Mouse (Mus musculus) right cerebral cortex, postnatal 36 days (tissue): Measurements from ENCODE around the gene Bmp7.
A peak's percentile ranks its signal among the peaks of the same experiment; 100 is the strongest.

Source experiments
- DNase-seq, 2 experiments: peaks; one replicate each; pipeline ENCODE4 v3.0.0; 2022; ENCODE audit warnings: low spot score in 2 of 2, mixed read lengths in 1 of 2

The Bmp7 gene

DNA sequence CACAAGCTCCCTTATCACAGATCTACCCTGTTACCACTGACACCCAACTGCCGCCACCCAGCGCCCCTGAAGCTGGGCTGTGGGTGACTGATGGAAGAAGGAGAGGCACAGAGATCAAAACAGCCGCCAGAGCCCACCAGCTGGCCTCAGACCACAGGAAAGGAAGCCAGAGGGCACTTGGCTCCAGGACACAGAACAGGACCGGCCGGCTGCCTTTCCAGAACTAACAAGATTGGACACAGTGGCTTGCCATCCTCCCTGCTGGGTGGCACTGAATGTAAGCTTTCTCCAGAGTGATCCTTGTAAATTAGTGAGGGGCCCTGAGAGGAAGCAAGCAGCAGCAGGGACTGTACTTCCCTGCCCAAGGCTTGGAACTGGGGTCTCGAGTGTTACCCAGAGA is 30.7 kb downstream of the Bmp7 start:
- no peak for DNase-seq

DNA sequence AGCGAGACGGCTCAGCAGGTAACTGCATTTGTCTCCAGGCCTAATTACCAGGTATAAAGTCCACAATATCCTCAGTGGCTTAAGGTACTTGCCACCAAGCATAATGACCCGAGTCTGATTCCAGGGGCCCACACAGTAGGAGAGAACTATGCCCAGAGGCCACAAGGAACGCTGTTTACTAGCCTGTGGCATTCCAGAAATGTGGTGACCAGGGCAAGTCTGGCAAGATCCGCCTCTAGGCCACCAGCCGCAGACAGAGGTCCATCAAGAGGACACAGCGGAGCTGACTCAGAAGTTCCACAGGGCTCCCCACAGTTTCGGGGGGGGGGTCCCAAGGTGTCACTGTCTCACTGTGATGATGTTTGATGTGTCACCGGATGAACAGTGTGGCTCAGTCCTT is 34.0 kb downstream of the Bmp7 start:
- DNase-seq, result no peak

DNA sequence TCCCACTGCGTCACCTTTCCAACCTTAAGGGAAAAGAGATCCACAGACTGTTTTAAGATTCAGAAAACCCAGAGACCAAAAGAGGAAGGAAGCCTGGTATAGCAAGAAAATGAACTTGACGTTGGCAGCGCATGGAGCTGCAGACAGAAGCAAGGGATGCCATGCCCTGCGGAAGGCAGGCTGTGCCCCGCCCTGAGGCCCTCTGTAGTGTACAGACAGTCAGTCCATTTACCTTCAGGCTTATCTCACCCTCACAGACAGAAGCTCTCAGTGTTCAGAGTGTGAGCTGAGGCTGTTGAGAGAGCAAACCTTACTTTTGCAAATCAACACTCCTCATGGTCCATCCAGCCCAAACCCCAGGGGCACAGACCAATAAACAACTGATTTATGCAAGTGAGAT is 35.1 kb downstream of the Bmp7 start:
- no peak for DNase-seq

DNA sequence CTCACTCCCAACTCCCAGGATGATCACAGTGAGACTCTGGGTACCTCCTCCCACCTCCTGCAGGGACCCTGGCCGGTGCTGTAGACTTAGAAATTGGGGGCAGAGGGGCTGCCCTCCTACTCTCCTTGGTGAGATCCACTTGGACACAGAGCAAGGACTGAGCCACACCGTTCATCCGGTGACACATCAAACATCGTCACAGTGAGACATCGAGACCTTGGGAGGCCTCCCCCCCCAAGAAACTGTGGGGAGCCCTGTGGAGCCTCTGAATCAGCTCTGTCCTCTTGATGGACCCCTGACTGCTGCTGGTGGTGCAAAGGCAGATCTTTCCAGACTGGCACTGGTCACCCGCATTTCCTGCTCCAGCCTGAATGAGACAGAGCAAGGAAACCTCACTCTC is 35.5 kb downstream of the Bmp7 start:
- DNase-seq, result no peak

DNA sequence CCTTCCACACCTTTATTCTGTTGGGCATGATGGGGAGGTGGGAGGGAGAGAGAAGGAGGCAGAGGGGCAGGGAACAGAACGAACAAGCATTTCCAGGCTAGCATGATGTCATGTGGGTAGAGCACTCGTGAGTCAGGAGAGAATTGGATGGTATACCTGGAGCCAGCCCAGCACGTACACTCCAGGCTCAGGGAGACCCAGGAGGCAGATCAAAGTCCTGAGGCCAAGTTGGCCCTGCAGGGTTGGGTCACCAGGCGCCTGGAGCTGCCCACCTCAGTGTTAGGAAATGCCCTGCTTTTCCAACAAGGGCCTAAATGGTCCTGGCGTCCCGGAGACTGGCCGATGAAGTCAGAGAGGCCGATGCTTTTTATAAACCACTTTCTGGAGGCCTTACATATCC is 36.6 kb downstream of the Bmp7 start:
- DNase-seq, result no peak

DNA sequence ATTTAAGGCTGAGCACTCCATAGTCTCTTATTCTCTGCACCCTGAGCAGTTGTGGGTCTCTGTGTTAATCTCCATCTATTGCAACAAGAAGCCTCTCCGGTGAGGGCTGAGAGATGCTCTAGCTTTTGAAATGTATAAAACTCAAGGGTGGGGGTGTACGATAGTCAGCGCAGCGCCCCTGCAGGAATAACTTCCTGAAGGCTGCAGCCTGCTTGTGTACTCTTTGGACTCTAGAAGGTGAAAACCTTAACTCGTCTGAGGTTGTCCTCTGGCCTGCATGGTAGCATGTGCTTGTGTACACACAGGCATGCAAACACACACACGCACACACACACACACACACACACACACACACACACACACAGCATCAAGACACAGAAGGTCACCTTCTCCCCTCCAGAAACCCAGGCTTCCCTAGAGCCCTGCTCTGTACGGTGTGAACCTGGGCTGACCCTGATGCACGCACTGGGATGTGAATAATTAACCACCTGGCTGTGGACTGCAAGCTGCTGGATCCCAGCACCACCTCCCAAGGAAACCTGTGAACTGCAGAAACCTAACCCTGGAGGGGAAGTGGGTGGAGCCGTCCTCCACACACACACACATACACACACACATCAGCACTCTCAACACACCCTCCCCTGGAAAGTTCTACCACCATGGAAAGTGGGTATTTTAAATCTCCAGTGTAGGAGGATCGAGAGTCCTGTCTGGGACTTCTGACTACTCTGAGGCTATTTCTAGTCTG is 39.0 kb downstream of the Bmp7 start:
- DNase-seq, result peak in 1 of 2 experiments; percentile 18

DNA sequence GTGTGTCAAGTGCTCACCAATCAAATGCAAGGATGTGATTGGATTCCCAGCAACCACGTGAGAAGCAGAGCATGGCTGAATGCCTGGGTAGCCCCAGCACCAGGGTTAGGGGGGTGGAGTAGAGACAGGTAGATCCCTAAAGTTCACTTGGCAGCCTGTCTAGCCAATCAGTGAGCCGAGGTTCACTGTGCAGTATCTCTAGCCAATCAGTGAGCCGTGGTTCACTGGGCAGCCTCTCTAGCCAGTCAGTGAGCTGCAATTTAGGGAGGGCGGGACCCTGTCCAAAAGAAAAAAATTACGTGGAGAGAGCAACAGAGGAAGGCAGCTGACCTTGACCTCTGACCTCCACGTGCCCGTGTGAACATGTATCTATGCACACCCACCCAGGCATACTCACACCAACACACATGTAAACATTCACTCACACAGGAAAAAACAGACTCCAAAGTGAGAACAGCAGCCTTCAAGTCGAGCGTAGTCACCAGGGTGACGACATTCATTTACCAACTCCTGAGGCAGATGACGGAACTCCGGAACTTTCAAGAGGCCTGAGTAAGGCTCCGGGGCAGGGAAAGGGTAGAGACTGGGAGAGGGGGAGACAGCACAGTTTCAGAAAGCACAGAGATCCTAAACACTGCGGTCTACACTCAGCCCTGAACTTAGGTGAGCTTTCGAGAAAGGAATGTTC is 50.2 kb downstream of the Bmp7 start:
- DNase-seq, result no peak

DNA sequence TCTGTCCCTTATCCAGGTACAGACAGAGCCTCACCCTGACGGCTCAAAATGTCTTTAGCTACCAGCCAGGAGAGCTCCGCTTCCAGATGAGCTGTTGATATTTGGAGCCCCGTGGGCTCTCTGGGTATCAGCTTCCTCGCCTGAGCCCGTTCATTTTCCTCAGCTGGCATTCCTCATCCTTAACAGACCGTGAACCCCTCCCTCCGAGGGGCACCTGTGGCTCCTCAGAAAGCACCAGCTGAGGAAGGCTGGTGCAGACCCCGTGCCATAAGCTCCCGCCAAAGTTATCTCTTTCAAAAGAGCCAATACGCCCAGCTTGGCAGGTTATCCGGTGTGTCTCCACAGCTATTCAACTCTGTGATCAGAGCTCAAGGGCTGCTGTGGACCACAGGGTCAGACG is 50.9 kb downstream of the Bmp7 start:
- DNase-seq, result no peak

DNA sequence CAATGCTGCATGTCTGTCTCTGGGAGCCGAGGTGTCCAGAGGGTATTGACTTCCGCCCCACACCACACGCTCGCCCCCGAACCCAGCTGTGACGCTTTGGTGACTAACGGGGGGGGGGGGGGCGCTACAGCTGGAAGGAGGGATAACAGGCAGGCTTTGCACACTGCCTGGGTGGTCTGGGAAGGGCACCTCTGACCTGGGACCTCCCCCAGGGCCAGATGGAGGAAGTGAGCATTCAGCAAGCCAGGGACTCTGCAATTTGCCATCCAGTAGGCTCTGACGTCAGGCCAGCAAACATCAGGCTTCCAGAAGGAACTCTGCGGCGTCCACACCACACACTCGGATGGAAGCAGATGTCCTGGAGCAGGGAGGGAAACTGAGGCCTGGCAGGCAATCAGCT is 52.0 kb downstream of the Bmp7 start:
- no peak for DNase-seq

DNA sequence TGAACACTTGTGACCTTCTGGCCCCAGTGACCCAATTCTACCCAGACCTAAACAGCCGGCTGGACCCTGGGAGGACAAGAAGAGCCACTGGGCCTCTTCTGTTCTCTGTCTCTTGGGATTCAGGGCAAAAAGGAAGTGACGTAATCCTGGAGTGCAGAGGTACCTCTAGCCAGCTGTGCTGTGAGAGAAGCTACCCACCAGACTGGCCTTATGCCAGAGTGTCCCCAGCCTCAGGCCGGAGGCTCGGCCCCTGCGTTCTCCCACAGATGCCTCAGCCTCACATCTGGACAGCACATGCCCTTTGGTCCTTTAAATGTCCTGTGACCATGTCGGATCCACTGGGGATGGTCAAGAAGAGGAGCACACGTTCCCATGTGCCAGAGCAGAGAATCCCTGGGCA is 54.3 kb downstream of the Bmp7 start:
- no peak for DNase-seq

DNA sequence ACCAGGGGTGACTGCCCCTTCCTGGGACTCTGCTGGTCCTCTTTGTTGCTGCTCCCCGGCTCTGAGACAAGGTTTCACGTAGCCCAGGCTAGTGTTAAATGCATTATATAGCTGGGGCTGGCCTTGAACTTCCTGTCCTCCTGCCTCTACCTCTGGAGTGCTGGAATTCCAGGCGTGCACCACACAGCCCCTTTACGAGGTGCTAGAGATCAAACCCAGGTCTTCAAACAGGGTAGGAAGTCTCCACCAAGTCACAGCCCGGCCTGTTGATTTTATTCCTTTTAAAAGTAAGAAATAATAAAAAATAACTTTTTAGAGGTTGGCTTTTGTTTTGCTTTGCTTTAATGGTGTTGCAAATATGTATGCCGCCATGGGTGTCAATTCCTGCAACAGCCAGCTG is 55.5 kb downstream of the Bmp7 start:
- DNase-seq, result no peak

DNA sequence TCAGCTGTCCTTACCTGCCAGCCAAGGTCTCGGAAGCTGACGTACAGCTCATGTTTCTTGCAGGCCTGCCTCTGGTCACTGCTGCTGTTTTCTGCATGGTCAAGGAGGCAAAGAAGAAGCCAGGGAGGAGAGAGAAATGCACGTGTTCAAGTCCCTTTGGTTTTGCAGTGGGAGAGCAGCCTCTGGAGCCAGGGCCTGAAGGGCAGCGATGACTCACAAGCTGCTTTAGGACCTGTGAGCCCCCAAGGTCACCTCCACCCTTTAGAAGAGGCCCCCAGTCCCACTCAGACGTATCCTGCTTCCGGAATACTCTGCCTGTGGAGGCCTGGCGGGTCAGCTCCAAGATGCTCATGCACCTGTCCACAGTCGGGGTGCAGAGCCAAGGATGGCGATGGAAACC is 64.9 kb downstream of the Bmp7 start:
- no peak for DNase-seq

DNA sequence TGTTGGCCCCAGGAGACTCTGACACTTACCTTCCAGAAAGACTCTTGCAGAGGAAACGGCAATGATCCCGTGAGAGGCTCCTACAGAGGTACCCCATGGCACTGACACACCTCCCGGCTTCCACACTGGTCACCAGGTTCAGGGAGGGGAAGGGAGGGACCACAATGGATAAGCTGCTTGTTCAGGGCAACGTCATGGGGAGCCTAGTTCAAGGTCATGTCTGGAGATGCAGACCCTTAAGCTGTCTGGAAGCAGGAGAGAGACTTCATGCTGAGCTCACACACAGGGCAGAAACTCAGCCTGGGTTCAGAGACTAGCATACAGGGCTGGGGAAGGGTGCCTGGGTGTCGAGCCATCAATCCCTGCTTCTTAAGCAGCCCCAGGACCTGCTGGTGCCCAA is 73.8 kb downstream of the Bmp7 start:
- no peak for DNase-seq

DNA sequence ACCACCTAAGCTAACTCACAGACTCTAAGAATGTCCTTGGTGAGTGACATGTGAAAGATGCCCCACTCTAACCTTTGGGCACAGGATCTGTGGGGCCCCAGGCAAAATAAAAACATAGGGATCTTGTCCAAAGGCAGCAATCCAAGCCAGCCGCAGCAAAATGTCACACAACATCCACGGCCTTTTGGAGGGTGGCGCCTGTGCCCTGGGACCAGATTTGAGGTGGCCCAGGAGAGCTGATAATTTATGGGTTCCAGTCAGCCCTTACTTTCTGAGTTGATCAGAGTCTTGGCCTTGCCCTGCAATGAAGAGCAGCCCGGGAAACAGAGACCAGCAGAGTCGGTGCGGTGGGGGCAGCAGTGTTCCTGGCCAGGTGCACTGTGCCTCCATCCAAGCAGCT is 75.0 kb downstream of the Bmp7 start:
- no peak for DNase-seq

DNA sequence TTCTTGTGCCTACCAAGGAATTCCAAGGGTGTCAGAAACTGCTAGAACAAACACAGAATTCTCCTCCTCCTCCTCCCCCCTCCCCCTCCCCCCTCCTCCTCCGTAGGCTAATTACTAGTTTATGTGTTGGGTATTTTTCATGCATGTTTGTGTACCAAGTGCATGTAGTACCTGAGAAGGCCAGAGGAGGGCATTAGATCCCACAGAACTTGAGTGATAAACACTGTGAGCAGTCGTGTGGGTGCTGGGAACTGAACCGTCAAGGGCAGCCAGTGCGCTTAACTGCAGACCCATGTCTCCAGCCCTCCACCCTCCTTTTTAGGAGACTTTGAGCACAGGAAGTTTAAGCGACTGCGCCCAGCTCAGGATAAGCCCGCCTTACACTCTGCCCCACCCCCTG is 75.6 kb downstream of the Bmp7 start:
- DNase-seq, result no peak

DNA sequence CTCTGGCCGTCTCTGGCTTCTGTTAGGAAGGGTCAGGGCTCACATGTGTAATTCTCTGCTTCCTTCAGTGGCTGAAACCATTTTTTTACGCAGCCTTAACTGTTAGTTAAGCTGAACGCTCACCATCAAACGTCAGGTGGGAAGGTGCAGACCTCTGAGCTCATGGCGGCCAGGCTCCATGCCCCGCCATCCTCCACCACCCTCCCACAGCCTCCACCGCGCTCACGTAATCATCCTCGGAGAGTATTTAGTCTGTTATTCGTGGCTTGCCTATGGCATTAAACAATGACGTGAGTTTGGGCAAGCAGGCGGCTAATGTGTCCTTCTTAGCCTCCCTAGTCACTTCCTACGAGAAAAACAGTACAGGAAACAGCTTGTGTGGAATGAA is 76.7 kb downstream of the Bmp7 start:
- DNase-seq, result peak; percentile 21 to 32

DNA sequence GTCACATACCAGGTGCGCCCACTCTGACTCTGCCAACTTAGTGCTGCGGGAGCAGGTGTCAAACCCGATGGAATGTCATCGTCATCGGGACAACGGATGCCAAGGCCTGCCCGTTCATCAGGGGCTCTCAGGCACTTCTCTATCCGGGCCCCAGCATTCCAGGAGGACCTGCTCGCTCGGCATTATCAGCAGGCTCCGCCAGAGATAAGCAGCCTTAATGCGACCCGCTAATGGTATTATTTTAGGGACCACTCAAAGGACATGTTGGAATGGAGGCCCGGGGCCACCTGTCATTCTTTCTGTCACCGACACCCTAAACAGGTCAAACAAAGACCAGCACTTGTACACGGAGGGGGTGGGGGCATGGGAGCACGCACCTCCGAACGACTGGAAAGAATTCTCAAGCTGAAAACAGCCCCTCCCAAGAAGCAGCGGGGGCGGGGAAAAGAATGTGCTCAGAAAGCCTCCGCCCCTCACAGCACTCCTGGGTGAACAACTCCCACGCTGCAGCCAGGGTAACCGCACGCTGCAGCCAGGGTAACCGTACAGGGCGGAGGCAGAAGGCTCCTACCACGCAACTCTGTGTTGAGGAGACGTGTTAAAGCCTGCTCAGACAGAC is 77.2 kb downstream of the Bmp7 start:
- DNase-seq, result peak; percentile 60 to 72

DNA sequence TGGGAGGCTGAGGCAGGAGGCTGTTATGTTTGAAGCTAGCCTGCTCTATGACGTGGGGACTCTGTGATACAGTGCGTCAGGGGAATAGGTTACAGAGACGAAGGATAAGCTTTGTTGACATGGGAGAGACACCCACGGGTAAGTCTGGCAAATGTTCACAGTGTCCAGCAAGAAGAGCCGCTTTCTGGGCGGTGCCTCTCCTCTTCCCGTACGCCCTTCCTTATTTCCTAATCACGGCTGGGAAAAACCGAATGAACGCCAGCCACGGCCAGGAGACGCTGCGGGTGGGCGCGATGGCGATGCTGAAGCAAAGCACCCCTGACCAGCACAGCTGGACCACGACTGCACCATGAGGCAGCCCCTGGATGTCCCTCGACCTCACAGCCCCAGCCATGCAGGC is 77.7 kb downstream of the Bmp7 start:
- DNase-seq, result no peak

DNA sequence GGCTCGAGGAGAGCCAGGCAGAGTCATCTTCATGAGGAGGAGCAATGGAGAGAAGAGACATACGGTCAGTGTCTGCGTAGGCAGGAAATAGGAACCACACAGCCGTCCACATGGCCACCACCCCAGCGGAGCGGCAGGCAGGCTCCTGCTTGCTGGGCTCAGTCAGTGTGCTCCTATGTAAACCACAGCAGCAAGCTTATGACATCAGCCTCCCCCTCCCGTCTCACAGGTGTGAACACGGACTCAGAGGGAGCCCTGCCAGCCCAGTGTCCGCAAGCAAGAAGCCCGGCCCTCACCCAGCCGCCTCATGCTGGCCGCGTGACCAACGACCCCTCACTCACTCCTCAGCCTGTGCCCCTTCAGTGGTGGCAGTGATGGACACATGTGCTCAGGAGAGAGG is 78.5 kb downstream of the Bmp7 start:
- peak; percentile 18 to 23 for DNase-seq

DNA sequence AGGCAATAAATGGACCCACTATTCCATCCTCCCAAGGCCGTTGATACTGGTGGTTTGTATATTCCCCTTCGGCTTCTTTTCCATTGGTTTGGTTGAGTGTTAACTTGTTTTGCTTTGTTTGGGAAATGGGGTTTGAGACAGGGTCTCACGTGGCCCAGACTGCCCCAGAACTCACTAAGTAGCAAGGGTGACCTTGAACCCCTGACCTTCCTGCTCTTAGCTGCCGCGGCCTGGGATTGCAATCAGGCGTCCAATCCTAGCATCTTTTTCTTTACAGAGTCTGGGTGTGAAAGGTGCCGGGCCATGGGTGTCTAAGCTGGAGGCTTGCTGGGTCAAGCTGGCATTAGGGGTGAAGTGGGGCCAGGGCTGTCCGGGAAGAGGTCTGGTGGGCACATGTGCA is 79.5 kb downstream of the Bmp7 start:
- no peak for DNase-seq

DNA sequence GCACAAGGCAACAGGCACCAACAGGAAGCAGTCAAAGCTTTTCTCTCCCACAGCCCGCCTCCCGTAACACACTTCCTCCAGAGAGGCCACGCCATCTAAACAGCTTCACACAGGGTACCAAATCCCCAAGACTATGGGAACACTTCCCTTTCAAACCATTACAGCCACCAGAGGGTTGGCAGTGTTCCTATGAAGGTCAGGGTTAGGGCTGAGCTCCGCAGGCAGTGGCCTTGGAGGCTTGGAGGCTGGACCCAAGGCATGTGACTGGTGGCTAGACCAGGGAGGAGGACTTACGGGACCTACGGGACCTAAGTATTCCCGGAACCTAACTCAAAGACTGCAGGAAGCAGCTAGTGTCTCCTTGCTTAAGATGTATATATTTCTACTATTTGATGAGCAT is 80.0 kb downstream of the Bmp7 start:
- DNase-seq, result no peak

DNA sequence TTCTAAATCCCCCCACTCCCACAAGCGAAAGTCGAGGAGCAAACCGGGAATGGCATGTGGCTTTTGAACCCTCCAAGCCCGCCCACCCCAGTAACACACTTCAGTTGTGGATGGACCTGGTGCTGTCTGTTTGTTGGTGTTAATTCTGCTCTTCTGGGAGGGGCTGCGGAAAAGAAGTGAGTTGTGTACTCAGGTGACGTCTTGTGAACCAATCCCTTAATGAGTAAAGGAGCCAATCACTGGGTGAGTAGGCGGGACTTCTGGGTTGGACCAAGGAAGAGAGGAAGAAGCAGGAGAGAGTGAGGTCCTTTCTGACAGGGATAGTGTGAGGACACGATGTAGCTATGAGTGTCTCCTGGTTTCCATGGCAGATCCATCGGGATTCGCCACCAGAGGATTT is 83.1 kb downstream of the Bmp7 start:
- no peak for DNase-seq

DNA sequence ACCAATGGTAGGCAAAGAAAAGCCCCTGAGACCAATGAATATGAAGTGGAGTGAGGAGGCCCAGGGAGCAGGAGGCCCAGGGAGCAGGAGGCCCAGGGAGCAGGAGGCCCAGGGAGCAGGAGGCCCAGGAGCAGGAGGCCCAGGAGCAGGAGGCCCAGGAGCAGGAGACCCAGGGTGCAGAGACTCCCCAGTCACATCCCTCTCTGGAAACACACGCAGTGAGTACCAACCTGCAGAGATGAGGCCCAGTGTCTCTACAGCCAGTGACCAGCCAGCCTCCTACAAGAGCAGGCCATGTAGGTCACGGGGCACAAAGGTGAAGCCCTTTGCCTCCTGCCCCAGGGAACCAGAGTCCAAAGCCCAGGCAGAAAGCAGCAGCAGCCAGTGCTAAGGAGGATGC is 83.6 kb downstream of the Bmp7 start:
- no peak for DNase-seq
